Mouse (Mus musculus) G1E (cell line): ENCODE measurements around the gene Tldc2. TPM values are rescaled to one million over a fixed set of nuclear protein-coding genes. Genes with fewer than 3 reads are reported as not detected.

Source experiments
- ATAC-seq: 2 replicates; pipeline ENCODE4 v1.8.0; 2016; ENCODE audit warnings: mild to moderate bottlenecking; ENCODE audit not compliant: insufficient number of reproducible peaks, poor library complexity, low FRiP score, severe bottlenecking; ENCODE audit errors: extremely low read depth
- DNase-seq: peaks from one replicate; pipeline ENCODE4 v3.0.0; 2012; ENCODE audit warnings: low spot score
- H3K27me3 ChIP-seq: 2 replicates; pipeline ENCODE4 v1.6.1; 2012; ENCODE audit warnings: mild to moderate bottlenecking, low read length, inconsistent platforms; ENCODE audit not compliant: insufficient read depth
- H3K36me3 ChIP-seq: replicated peaks from 2 replicates; pipeline ENCODE3; 2012; ENCODE audit warnings: mild to moderate bottlenecking, inconsistent platforms
- H3K4me1 ChIP-seq: 2 replicates; pipeline ENCODE4 v1.6.1; 2012; ENCODE audit warnings: low read depth, low read length, inconsistent platforms, mixed read lengths; ENCODE audit not compliant: insufficient read depth
- H3K4me3 ChIP-seq: 2 replicates; pipeline ENCODE4 v1.5.1; 2012; ENCODE audit warnings: low read depth, mild to moderate bottlenecking, inconsistent platforms, low read length, moderate library complexity, mixed read lengths
- H3K9me3 ChIP-seq: replicated peaks from 2 replicates; pipeline ENCODE4 v1.6.1; 2012; ENCODE audit warnings: inconsistent platforms
- CTCF ChIP-seq: IDR thresholded peaks from 2 replicates; pipeline ENCODE4 v1.5.1; 2012; ENCODE audit warnings: low read depth, low read length, inconsistent platforms, mixed read lengths
- GATA1 ChIP-seq: IDR thresholded peaks from 2 replicates; pipeline ENCODE4 v1.6.1; 2012; ENCODE audit warnings: borderline replicate concordance, low read length, inconsistent platforms, mixed read lengths
- GATA2 ChIP-seq: IDR thresholded peaks from 2 replicates; pipeline ENCODE4 v1.6.1; 2012; ENCODE audit warnings: low read depth, low read length, inconsistent platforms, borderline replicate concordance
- POLR2AphosphoS5 ChIP-seq: IDR thresholded peaks from 2 replicates; pipeline ENCODE4 v1.6.1; 2012; ENCODE audit warnings: low read depth, low read length, inconsistent platforms; ENCODE audit not compliant: insufficient replicate concordance
- TAL1 ChIP-seq: conservative IDR thresholded peaks from 2 replicates; pipeline ENCODE4 v1.6.1; 2012; ENCODE audit warnings: low read depth, low read length, inconsistent platforms, mixed read lengths
- polyA plus RNA-seq: library from polyadenylated mRNA; stranded (reverse); fragments of >175 nt; gene quantifications from 2 replicates; pipeline ENCODE4 v1.2.3, GENCODE M21; 2012
- total RNA-seq, 2 experiments: library from RNA; stranded (forward) in 1 of 2; stranded (reverse) in 1 of 2; fragments of 200-1000 nt in 1 of 2; fragments of >200 nt in 1 of 2; fragmentation: Nextera tagmentation in 1 of 2; gene quantifications; 2 replicates each; pipeline ENCODE4 v1.2.3; 2014 to 2017

Tldc2 gene
- total and polyA plus RNA-seq, 3 experiments: not detected

GRCm38 (mm10) chr2:157127370-157127769 lies 40.5 kb downstream of the Tldc2 start:
- DNase-seq (no peak), ATAC-seq (no peak)
- H3K9me3 ChIP-seq: no peaks in the 10 kb centered on the region
- no peaks in the 10 kb centered on the region for H3K27me3 ChIP-seq
- H3K36me3 ChIP-seq: peaks cover 70% of the 10 kb centered on the region
- TF ChIP-seq GATA1: no peak
- peaks cover 24% of the 10 kb centered on the region for H3K4me1 ChIP-seq
- H3K4me3 ChIP-seq: no peak overlapping the region

GRCm38 (mm10) chr2:157128072-157128471 lies 41.2 kb downstream of the Tldc2 start:
- no peak for ATAC-seq

DNA sequence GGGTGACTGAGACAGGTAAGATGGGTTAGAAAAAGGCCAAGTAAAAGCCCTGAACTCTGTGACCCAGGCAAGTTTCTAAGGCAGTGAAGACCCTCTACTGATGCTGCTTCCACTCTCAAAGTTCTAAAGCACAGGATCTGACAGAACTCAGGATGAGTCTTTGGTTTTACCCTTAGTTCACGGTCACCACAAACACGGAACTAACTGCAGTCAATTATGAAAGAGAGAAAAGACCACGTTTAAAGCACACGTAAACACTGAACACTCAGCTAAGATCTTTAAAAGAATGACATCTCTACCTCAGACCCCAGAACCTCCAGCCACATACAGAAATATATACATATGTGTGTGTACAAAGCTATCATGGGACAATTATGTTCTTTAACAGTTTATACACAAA lies 42.2 kb downstream of the Tldc2 start:
- no peak for TF ChIP-seq GATA1
- TF ChIP-seq POLR2AphosphoS5: no peak
- no peak for TF ChIP-seq CTCF
- no peak for TF ChIP-seq TAL1
- no peak for TF ChIP-seq GATA2
- Histone ChIP-seq H3K27me3 (no peaks in the 10 kb centered on the region), H3K9me3 (no peaks in the 10 kb centered on the region), H3K36me3 (peaks cover 54% of the 10 kb centered on the region), H3K4me3 (no peak overlapping the region), H3K4me1 (peaks cover 33% of the 10 kb centered on the region)
- DNase-seq (no peak), ATAC-seq (no peak)

More at GRCm38 (mm10) chr2:157128072-157128471, 41.2 kb downstream of the Tldc2 start:
- Histone ChIP-seq H3K4me1 (peaks cover 29% of the 10 kb centered on the region), H3K27me3 (no peaks in the 10 kb centered on the region), H3K4me3 (no peak overlapping the region), H3K36me3 (peaks cover 63% of the 10 kb centered on the region), H3K9me3 (no peaks in the 10 kb centered on the region)
- no peak for TF ChIP-seq GATA1
- TF ChIP-seq TAL1: no peak
- no peak for TF ChIP-seq GATA2
- no peak for DNase-seq

GRCm38 (mm10) chr2:157129601-157130164 lies 42.8 kb downstream of the Tldc2 start:
- H3K4me3 ChIP-seq: no peak overlapping the region

DNA sequence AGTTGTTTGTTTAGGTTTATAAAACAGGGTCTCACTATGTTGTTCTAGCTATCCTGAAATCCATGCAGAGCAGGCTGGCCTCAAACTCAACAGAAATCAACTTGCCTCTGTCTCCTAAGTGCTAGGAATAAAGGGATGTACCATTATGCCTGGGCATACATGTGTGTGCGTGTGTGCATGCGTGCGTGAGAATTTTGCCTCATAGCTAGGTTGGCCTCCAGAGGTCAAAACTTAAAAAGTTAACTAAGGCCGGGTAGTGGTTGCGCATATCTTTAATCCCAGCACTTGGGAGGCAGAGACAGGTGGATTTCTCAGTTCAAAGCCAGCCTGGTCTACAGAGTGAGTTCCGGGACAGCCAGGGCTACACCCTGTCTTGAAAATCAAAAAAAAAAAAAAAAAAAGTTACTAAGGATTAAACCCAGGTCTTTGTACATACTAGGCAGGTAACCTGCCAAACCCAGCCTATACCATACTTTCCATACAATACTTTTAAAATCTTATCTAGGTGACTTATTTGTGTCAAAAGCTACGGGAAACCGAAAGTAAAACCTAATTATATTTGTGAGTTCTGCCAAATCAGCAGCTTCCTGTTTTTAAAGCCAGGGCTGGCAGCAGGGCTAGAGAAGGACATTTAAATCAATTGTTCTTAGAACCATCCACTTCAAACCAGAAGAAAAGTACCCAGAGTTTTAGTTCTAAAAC lies 44.1 kb downstream of the Tldc2 start:
- H3K4me1 ChIP-seq: peaks cover 44% of the 10 kb centered on the region
- no peaks in the 10 kb centered on the region for H3K9me3 ChIP-seq
- peak overlapping the region; percentile 66 for H3K4me3 ChIP-seq
- TF ChIP-seq CTCF (no peak), GATA1 (no peak), GATA2 (no peak), POLR2AphosphoS5 (no peak), TAL1 (no peak)
- peak; percentile 40 for DNase-seq
- peaks cover 36% of the 10 kb centered on the region for H3K36me3 ChIP-seq
- H3K27me3 ChIP-seq: no peaks in the 10 kb centered on the region
- ATAC-seq: no peak

More at GRCm38 (mm10) chr2:157129601-157130164, 42.8 kb downstream of the Tldc2 start:
- Histone ChIP-seq H3K36me3 (peaks cover 49% of the 10 kb centered on the region), H3K9me3 (no peaks in the 10 kb centered on the region), H3K27me3 (no peaks in the 10 kb centered on the region), H3K4me1 (peaks cover 36% of the 10 kb centered on the region)
- TF ChIP-seq GATA2: no peak
- no peak for TF ChIP-seq TAL1
- TF ChIP-seq POLR2AphosphoS5: no peak
- no peak for TF ChIP-seq GATA1
- TF ChIP-seq CTCF: no peak
- DNase-seq (no peak), ATAC-seq (no peak)

DNA sequence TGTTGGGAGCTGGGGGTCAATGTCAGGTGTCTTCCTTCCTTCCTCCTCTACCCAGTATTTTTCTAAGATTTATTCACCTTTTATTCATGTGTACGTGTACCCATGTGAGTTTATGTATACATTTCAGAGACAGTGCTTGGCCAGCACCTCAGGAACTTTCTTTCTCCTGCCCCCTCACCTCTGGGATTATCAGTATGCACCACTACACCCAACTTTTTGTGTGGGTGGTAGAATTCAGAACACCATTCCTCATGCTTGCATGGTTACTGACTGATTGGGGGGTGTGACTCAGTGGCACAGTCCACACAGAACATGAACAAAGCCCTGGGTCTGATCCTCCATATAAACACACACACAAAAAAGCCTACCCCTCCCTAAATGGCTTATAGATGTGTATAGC lies 45.2 kb downstream of the Tldc2 start:
- no peaks in the 10 kb centered on the region for H3K9me3 ChIP-seq
- TF ChIP-seq GATA1: no peak
- no peak for TF ChIP-seq CTCF
- TF ChIP-seq TAL1: no peak
- TF ChIP-seq POLR2AphosphoS5: no peak
- no peak for TF ChIP-seq GATA2
- H3K36me3 ChIP-seq: peaks cover 25% of the 10 kb centered on the region
- no peaks in the 10 kb centered on the region for H3K27me3 ChIP-seq
- H3K4me3 ChIP-seq: no peak overlapping the region; the same call in 1 of the 2 replicates
- DNase-seq (no peak), ATAC-seq (no peak)
- H3K4me1 ChIP-seq: peaks cover 54% of the 10 kb centered on the region
